Mouse (Mus musculus): Measurements from ENCODE around the gene Dnm3.

The Dnm3 gene

DNA sequence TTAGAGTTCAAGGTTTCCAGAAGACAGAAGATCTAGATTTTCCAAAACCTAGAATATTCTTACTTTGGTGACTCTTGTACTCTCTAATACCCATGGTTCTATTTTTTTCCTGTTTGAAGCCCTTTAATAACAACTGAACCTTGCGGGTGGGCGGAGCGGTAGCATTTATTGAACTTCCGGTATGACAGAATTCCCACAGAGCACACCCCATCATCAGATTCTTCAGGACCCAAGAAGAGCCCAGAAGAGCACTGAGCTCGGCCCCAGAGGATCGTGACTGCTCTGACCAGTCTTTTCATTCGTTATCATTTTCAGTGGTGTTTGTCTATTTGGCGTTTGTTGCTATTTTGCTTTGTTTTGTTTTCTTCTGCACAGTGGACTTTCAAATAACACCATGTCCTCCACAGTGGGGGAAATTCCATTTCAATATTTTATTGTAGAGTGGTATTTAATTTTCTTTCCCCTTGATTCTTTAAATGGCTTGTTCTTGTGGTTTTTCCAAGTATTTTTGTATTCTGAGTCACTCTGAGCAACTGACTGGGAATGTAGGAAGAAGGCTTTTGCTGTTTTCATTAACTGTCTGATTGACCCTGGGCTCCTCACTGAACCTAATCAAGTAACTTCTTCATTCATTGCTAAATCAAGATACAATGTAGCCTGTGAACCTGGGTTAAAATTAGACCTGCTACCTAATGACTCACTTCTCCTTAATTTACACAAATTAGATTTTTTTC lies 344.8 kb downstream of the Dnm3 start:
- DNase-seq (ENCODE audit: extremely low read depth, low read depth, low spot score): no peak

GRCm38 (mm10) chr1:162126856-162127792 lies 350.7 kb downstream of the Dnm3 start:
- no peak for DNase-seq (ENCODE audit: extremely low read depth, low read depth, low spot score)

- no peak for DNase-seq (ENCODE audit: extremely low read depth, low read depth, low spot score)
These were observed 353.4 kb downstream of the Dnm3 start for GRCm38 (mm10) chr1:162124396-162124795.

GRCm38 (mm10) chr1:162121441-162122200 lies 356.2 kb downstream of the Dnm3 start:
- DNase-seq (ENCODE audit: extremely low read depth, low read depth, low spot score): no peak

DNA sequence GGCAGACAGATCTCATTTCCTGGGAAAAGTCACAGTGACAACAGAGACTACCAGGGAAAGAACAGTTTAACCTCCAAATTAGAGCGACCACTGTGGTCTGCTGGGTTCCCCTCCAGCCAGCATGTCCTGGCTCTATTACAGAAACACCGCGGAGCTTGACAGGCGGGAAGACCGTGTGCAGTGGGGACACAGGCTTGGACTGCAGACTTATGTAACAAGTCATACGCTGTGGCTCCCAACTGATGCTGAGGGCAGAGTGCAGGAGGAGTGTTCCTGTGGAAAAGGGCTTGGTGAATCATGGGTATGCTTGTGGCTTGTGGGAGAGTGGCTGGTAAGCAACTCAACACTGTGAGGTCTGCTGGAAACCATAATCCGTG lies 368.4 kb downstream of the Dnm3 start:
- DNase-seq (ENCODE audit: extremely low read depth, low read depth, low spot score): no peak

GRCm38 (mm10) chr1:162108726-162109436 lies 369.0 kb downstream of the Dnm3 start:
- no peak for DNase-seq (ENCODE audit: extremely low read depth, low read depth, low spot score)

- no peak for DNase-seq (ENCODE audit: extremely low read depth, low read depth, low spot score)
These were observed 369.6 kb downstream of the Dnm3 start for GRCm38 (mm10) chr1:162108181-162108671.

DNA sequence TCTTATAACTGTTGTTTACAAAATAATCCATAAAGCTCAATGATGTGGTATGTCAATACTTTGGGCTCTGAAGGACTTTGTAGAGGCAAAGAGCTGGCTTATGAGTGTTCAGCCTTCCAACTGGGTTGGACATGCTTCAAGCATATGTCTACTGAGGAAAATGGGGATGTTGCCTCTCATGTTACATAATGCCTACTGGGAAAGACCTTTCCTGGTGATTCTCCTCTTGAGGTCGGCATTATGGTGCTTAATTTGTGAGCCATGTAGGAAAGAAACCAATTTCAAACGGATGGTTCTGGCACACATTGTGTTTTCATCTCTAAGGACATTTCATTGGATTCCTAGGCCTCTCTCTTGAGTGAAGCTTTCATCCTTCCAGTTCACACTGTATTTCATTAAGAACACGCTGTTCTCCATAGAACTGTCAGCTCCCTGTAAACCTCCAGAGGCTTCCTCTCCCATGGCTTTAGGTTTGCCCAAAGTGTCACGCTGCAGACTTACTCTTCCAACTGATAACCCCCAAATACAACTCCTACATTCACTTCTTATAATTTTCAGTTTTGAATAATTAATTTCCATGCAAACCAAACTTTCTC lies 370.7 kb downstream of the Dnm3 start:
- no peak for DNase-seq (ENCODE audit: extremely low read depth, low read depth, low spot score)

GRCm38 (mm10) chr1:162100961-162101830 lies 376.6 kb downstream of the Dnm3 start:
- peak; percentile 83 for DNase-seq (ENCODE audit: extremely low read depth, low read depth, low spot score)

DNA sequence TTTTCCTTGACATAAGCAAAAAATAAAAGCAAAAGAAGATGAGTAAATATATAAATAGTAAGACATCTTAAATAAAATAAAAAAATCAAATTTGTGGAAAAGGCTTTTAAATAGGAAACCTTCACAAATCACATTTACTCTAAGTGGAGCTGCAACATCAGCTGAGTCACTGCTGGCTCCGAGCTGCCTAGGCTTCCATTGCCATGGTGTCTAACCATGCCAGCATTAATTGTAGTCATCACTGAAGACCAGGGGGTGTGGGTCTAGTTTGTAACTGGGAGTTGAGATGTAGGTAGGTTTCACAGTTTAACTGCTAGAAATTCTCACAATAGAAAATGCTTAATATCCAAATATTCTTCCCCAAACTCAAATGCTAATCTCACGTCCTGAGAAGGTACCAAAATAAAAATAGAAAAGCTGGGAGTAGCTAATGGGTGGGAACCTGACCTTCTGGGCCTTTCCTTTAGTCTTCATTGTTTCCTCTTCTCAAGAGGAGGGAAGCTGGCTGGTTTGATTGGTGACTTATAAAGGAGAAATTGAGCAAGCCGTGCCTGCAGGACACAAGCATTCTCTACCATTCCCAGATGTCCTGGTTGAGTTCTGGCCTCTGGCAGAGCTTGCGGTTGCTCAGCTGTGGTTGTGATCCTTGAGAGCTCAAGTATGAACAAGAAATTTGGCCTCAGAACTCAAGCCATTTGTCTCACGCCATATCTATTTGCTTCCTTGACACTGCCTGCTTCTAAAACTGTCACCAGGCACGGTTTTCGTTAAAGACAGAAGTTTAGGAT lies 377.6 kb downstream of the Dnm3 start:
- DNase-seq (ENCODE audit: extremely low read depth, low read depth, low spot score): peak; percentile 92

GRCm38 (mm10) chr1:162099203-162099602 lies 378.6 kb downstream of the Dnm3 start:
- DNase-seq (ENCODE audit: extremely low read depth, low read depth, low spot score): no peak

GRCm38 (mm10) chr1:162094523-162095272 lies 383.1 kb downstream of the Dnm3 start:
- no peak for DNase-seq (ENCODE audit: extremely low read depth, low read depth, low spot score)

DNA sequence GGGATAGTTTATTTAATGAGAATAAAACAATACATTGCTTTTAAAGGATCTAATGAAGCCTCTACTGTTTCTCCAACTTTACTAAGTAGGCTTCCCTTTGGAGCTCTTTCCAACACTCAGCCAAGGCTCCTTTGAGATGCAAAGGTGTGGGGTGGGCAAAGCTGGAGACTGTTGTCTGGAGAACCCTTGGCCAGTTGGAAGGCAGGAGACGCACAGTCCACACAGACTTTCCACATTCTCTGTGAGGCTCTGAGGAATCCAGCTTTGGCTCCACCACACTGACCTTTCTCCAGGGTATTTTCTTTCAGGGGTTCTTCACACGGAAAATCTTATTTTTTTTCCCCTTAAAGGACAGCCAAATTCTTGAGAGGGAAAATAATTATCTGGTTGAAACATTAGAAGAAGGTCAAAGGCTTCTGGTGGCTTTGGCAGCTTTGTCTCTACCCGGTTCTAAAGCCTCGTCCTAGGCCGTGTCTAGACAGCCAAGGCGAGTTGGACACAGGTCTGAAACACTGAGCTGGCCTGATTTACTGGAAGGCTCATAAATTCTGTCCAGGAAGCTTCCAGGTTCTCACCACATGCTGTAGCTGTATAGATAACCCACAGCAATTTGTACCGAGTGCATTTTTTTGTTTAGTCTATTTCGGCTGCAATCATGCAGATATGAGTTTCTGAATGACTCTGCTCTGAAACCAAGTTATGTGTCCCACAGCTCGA lies 383.9 kb downstream of the Dnm3 start:
- DNase-seq (ENCODE audit: extremely low read depth, low read depth, low spot score): no peak

GRCm38 (mm10) chr1:162092899-162093659 lies 384.8 kb downstream of the Dnm3 start:
- DNase-seq (ENCODE audit: extremely low read depth, low read depth, low spot score): no peak

GRCm38 (mm10) chr1:162092401-162092800 lies 385.4 kb downstream of the Dnm3 start:
- no peak for DNase-seq (ENCODE audit: extremely low read depth, low read depth, low spot score)

GRCm38 (mm10) chr1:162083886-162084478 lies 393.9 kb downstream of the Dnm3 start:
- no peak for DNase-seq (ENCODE audit: extremely low read depth, low read depth, low spot score)

Measured in fat pad, adult 2 months (tissue).